Mouse (Mus musculus) bone marrow, adult 2 months (tissue): ENCODE data around the gene Rfpl4. TPM values are rescaled to one million over a fixed set of nuclear protein-coding genes. Genes with fewer than 3 reads are reported as not detected.
A peak's percentile ranks its signal among the peaks of the same experiment; 100 is the strongest.
"Not testable (repeated sequence)": the region's sequence is repeated elsewhere in the genome, so short reads cannot be mapped to it uniquely, and the experiment has no call there.

Experiments
- H3K27ac ChIP-seq: fragments of 200-500 bp; 2 replicates; pipeline ENCODE4 v1.5.1; 2012; ENCODE audit warnings: low read depth, mild to moderate bottlenecking, control low read depth, inconsistent platforms, low read length; ENCODE audit not compliant: control insufficient read depth, poor library complexity, insufficient read depth
- H3K4me1 ChIP-seq: fragments of 200-500 bp; 2 replicates; pipeline ENCODE4 v1.6.1; 2011; ENCODE audit warnings: low read length; ENCODE audit not compliant: control insufficient read depth, insufficient read depth
- H3K4me3 ChIP-seq: fragments of 200-500 bp; replicated peaks from 2 replicates; pipeline ENCODE3; 2011; ENCODE audit warnings: mild to moderate bottlenecking, low read depth, low read length, control low read depth; ENCODE audit not compliant: control insufficient read depth
- CTCF ChIP-seq: fragments of 200-500 bp; IDR thresholded peaks from 2 replicates; pipeline ENCODE4 v1.5.1; 2011; ENCODE audit warnings: low read length, control low read depth; ENCODE audit not compliant: control insufficient read depth, insufficient read depth
- POLR2A ChIP-seq: fragments of 200-500 bp; IDR thresholded peaks from 2 replicates; pipeline ENCODE4 v1.6.1; 2011; ENCODE audit warnings: low read depth, mild to moderate bottlenecking, control low read depth, low read length, borderline replicate concordance; ENCODE audit not compliant: control insufficient read depth
- WGBS: fragments of 180-500 bp; shearing (Covaris S2); methylation state at CpG from one replicate; pipeline ENCODE4 v1.1.7; 2018; 5-methylcytosine and 5-hydroxymethylcytosine counted together
- polyA plus RNA-seq: library from polyadenylated mRNA; stranded (reverse); fragments of >200 nt; gene quantifications from 2 replicates; pipeline ENCODE4 v1.2.4, GENCODE M21; 2011; ENCODE audit warnings: low replicate concordance; ENCODE audit not compliant: missing spikeins, insufficient read depth, insufficient read length

The Rfpl4 gene
- not detected in 2 replicates for polyA plus RNA-seq

- TF ChIP-seq CTCF = no peak
- TF ChIP-seq POLR2A = no peak
- no peak within 1 kb of the TSS for H3K4me3 ChIP-seq
- no peaks in the 10 kb centered on the region for H3K4me1 ChIP-seq
- WGBS = 75% methylated on average over 3 of the region's 3 CpGs
- H3K27ac ChIP-seq = no peak within 1 kb of the TSS
Measured at GRCm38 (mm10) chr7:5116850-5117249, at the start of gene Rfpl4. Gene Rfpl4, minus strand, starts transcription at chr7:5116950.

- not testable (repeated sequence) for H3K4me3 ChIP-seq, H3K27ac ChIP-seq, H3K4me1 ChIP-seq
Measured at GRCm38 (mm10) chr7:5149570-5149969, 32.8 kb upstream of the Rfpl4 start, which contains the start of gene Vmn1r55. Gene Vmn1r55, minus strand, starts transcription at chr7:5149670.

GRCm38 (mm10) chr7:5125549-5126406, 9.0 kb upstream of the Rfpl4 start, which contains the start of gene Rasl2-9:
Gene Rasl2-9, minus strand, starts transcription at chr7:5125950.
- Histone ChIP-seq H3K27ac (no peak within 1 kb of the TSS; the same call in 1 of the 2 replicates), H3K4me3 (peak within 1 kb of the TSS; percentile 51), H3K4me1 (no peaks in the 10 kb centered on the region; the same call in 1 of the 2 replicates)
- peak; percentile 75 for TF ChIP-seq CTCF
- TF ChIP-seq POLR2A = peak; percentile 48; the same call in 1 of the 2 replicates
- WGBS = 17% methylated on average over 42 of the region's 42 CpGs

GRCm38 (mm10) chr7:5125078-5125477, 8.3 kb upstream of the Rfpl4 start:
- H3K4me3 ChIP-seq = no peak overlapping the region
- no peak for TF ChIP-seq POLR2A
- H3K4me1 ChIP-seq = no peaks in the 10 kb centered on the region; the same call in 1 of the 2 replicates
- no peak overlapping the region for H3K27ac ChIP-seq
- WGBS = 71% methylated on average over 8 of the region's 8 CpGs

- Histone ChIP-seq H3K4me1 (no peaks in the 10 kb centered on the region), H3K27ac (no peak overlapping the region), H3K4me3 (no peak overlapping the region)
- TF ChIP-seq POLR2A (no peak), CTCF (no peak)
- WGBS = 20% methylated on average over 3 of the region's 3 CpGs
Measured at GRCm38 (mm10) chr7:5112701-5113100, 4.0 kb downstream of the Rfpl4 start.

- TF ChIP-seq CTCF (no peak), POLR2A (no peak)
- no peak overlapping the region for H3K4me3 ChIP-seq
- 79% methylated on average over 8 of the region's 8 CpGs for whole genome bisulfite sequencing
- H3K27ac ChIP-seq = no peak overlapping the region
- H3K4me1 ChIP-seq = no peaks in the 10 kb centered on the region
Measured at GRCm38 (mm10) chr7:5109301-5109700, 7.4 kb downstream of the Rfpl4 start.

GRCm38 (mm10) chr7:5108272-5108671, 8.5 kb downstream of the Rfpl4 start:
- 68% methylated on average over 4 of the region's 4 CpGs for whole genome bisulfite sequencing
- Histone ChIP-seq H3K4me1 (no peaks in the 10 kb centered on the region), H3K4me3 (no peak overlapping the region), H3K27ac (no peak overlapping the region)
- TF ChIP-seq POLR2A (no peak), CTCF (no peak)

GRCm38 (mm10) chr7:5102564-5102963, 14.2 kb downstream of the Rfpl4 start:
- H3K4me3 ChIP-seq = no peak overlapping the region
- no peak overlapping the region for H3K27ac ChIP-seq
- TF ChIP-seq CTCF (no peak), POLR2A (no peak)
- H3K4me1 ChIP-seq = peaks cover 4% of the 10 kb centered on the region
- WGBS = 82% methylated on average over 2 of the region's 2 CpGs

GRCm38 (mm10) chr7:5101066-5101663, 15.6 kb downstream of the Rfpl4 start:
- Histone ChIP-seq H3K27ac (peak overlapping the region; percentile 52; the same call in 1 of the 2 replicates), H3K4me1 (peaks cover 4% of the 10 kb centered on the region), H3K4me3 (peak overlapping the region; percentile 40)
- 1% methylated on average over 10 of the region's 10 CpGs for WGBS
- TF ChIP-seq POLR2A = no peak
- TF ChIP-seq CTCF = no peak
